Mouse (Mus musculus) activated CD4-positive, CD25-positive, alpha-beta regulatory T cell, adult 4 months (primary cell): Measurements from ENCODE around the gene Olfr782. TPM values are rescaled to one million over a fixed set of nuclear protein-coding genes. Genes with fewer than 3 reads are reported as not detected.
"Not testable (repeated sequence)": the region's sequence is repeated elsewhere in the genome, so short reads cannot be mapped to it uniquely, and the experiment has no call there.

Source experiments
- ATAC-seq: one replicate; pipeline ENCODE4 v1.8.0; 2017
- polyA plus RNA-seq, 2 experiments: library from polyadenylated mRNA; unstranded; fragments of 100-300 nt; shearing (Covaris generic); gene quantifications; one replicate each; pipeline ENCODE4 v1.2.1; 2017

Olfr782 gene
- polyA plus RNA-seq: not detected

- ATAC-seq: no peak
Observed at GRCm38 (mm10) chr10:129348550-129348949, at the start of gene Olfr782. Gene Olfr782 (plus strand): TSS chr10:129348850.

DNA sequence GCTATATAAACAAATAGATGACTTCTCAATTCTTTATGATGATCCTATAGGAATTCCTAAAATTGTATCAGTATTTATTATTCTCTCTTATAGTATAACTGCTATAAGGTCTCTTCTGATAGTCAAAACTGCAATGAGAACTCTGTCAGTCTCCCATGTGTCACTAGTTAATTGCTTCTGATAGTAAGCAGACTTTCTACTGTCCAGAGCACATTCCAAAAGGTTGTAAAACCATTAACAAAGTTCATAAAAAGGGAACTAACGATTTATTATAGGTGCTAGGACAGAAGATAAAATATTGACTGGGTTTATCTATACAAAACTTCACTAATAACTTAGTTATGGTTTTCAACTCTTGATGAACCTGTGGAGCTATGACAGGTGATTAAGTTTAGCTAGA lies 35.7 kb upstream of the Olfr782 start:
- not testable (repeated sequence) for ATAC-seq

GRCm38 (mm10) chr10:129313521-129313920 lies 35.1 kb upstream of the Olfr782 start:
- ATAC-seq: not testable (repeated sequence)

DNA sequence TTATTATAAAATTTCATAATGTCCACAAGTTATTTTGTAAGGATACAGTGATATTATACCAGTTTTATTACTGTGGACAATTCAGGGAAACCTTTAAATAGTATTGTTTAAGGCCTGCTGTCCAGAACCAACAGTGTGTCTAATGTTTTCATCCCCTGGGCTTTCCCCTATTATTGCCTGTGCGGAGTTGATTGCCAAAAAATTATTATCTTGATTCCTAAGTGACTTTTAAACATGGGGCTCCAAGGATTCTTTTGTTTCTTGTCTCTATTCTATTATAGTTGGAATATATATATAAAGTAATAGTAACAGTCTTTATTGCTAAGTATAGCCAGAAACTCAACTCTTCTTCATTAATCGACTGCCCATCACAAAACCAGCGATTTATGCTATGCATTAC lies 30.8 kb upstream of the Olfr782 start, which contains the start of gene Olfr780:
Olfr780 (plus strand) TSS at position 301 of the 400 bp plus-strand sequence.
- no peak for ATAC-seq

DNA sequence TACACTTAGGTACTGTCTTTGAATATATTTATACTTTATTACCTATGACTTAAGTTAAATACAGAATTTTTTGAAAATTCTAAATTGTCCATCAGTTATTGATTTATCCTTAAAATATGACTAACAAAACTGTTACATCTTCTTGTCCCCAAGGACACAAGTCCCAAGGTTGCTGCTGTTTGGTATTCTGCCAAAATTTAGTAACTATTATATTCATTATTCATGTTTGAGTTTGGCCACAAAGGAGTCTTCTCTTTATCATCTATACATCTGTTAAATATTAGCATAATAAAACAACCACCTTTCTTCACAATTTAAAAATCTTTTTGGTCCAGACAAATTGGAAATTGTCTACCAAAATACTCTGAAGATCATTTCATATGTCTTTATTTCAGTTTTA lies 20.1 kb upstream of the Olfr782 start, which contains the start of gene Olfr781:
Olfr781 (plus strand) TSS at position 301 of the 400 bp plus-strand sequence.
- no peak for ATAC-seq

DNA sequence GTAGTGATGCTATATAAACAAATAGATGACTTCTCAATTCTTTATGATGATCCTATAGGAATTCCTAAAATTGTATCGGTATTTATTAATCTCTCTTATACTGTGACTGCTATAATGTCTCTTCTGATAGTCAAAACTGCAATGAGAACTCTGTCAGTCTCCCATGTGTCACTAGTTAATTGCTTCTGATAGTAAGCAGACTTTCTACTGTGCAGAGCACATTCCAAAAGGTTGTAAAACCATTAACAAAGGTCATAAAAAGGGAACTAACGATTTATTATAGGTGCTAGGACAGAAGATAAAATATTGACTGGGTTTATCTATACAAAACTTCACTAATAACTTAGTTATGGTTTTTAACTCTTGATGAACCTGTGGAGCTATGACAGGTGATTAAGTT lies 3.8 kb downstream of the Olfr782 start:
- ATAC-seq: not testable (repeated sequence)

DNA sequence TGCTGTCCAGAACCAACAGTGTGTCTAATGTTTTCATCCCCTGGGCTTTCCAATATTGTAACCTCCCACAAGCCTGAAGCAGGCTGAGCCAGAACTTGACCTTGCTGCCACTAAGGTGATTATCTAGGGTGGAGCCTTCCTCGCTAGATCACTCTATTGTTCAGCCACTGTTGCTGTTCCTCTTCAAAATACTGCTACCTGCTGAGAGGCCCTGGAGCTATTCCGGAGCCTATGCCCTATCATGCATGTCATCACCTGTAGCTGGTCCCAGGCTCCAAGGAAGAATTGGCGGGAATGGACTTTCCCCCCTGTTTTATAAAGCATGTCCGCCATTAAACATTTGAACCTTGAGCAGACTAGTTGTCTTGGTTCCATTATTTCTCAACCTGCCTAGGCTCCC lies 7.8 kb downstream of the Olfr782 start:
- ATAC-seq: not testable (repeated sequence)

- ATAC-seq: no peak
Observed at GRCm38 (mm10) chr10:129357307-129357706, 8.7 kb downstream of the Olfr782 start.

GRCm38 (mm10) chr10:129374051-129374450 lies 25.4 kb downstream of the Olfr782 start:
- ATAC-seq: not testable (repeated sequence)

DNA sequence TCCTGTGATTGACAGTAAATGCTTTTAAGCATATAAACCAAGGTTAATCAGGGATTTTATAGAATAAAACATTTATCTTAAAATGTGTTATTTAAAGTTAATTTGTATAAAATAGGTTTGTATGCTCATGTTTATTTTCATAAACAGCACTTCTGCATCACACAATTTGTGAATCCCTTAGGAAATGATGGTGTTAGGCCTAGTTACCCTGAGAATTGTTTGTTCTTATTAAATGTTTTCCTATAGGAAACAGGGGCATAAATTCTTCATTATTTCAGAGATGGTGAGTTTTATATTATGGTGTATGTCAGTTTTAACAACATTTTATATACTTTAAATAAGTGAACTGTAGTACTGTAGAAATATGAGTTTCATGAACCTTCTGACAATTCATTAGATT lies 35.1 kb downstream of the Olfr782 start, which contains the start of gene Olfr784:
Olfr784 (plus strand) TSS at position 301 of the 400 bp plus-strand sequence.
- ATAC-seq: no peak

DNA sequence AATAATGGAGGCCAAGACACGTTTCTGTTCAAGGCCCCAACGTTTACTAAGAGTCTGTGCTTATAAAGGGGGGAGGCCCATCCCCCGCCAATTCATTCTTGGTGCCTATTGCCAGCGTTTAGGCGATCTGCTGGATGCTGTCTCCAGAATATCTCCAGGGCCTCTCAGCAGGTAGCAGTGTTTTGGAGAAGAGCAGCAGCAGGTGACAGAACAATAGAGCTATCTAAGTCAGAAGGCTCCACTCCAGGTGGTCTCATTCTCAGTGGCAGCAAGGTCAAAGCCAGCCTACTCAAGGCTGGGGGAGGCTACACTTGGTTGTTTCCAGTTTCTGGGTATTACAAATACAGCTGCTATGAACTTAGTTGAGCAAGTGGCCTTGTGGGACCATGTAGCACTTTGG lies 52.2 kb downstream of the Olfr782 start:
- no peak for ATAC-seq

Other genes with a start within 250 kb of the Olfr782 start
- not detected for gene Olfr768, start 249.5 kb upstream of the Olfr782 start, polyA plus RNA-seq
- gene Olfr769, start 231.0 kb upstream of the Olfr782 start, polyA plus RNA-seq: under 1 TPM in 1 of 2 experiments, not detected in 1; 0.21 TPM
- not detected for gene Olfr770, start 209.9 kb upstream of the Olfr782 start, polyA plus RNA-seq
- not detected for gene Olfr771, start 184.1 kb upstream of the Olfr782 start, polyA plus RNA-seq
- gene Olfr772, start 170.9 kb upstream of the Olfr782 start, polyA plus RNA-seq: not detected
- not detected for gene Olfr773, start 161.4 kb upstream of the Olfr782 start, polyA plus RNA-seq
- gene Olfr774, start 112.6 kb upstream of the Olfr782 start, polyA plus RNA-seq: not detected
- gene Olfr775, start 100.4 kb upstream of the Olfr782 start, polyA plus RNA-seq: not detected
- gene Olfr776, start 89.7 kb upstream of the Olfr782 start, polyA plus RNA-seq: not detected
- not detected for gene Olfr777, start 77.4 kb upstream of the Olfr782 start, polyA plus RNA-seq
- under 1 TPM in 1 of 2 experiments, not detected in 1; 0.33 TPM for gene Olfr780, start 30.7 kb upstream of the Olfr782 start, polyA plus RNA-seq
- not detected for gene Olfr781, start 20.0 kb upstream of the Olfr782 start, polyA plus RNA-seq
- gene Olfr784, start 35.2 kb downstream of the Olfr782 start, polyA plus RNA-seq: not detected
- not detected for gene Olfr785, start 56.6 kb downstream of the Olfr782 start, polyA plus RNA-seq
- not detected for gene Olfr786, start 78.5 kb downstream of the Olfr782 start, polyA plus RNA-seq
- under 1 TPM in 1 of 2 experiments, not detected in 1; 0.33 TPM for gene Olfr787, start 113.0 kb downstream of the Olfr782 start, polyA plus RNA-seq
- not detected for gene Olfr788, start 122.1 kb downstream of the Olfr782 start, polyA plus RNA-seq
- gene Olfr789, start 135.9 kb downstream of the Olfr782 start, polyA plus RNA-seq: not detected
- gene Olfr790, start 149.6 kb downstream of the Olfr782 start, polyA plus RNA-seq: not detected
- not detected for gene Olfr791, start 172.9 kb downstream of the Olfr782 start, polyA plus RNA-seq
- not detected for gene Olfr792, start 190.3 kb downstream of the Olfr782 start, polyA plus RNA-seq
- gene Olfr794, start 218.8 kb downstream of the Olfr782 start, polyA plus RNA-seq: not detected